Mouse (Mus musculus): ENCODE data around the gene Denr.

GRCm38 (mm10) chr5:123906146-123906975, 614 bp upstream of the Denr start:
- TF ChIP-seq CTCF (IDR thresholded peaks at IDR 0.05; ENCODE audit: low read depth, low read length): no peak
- TF ChIP-seq POLR2AphosphoS5 (IDR thresholded peaks at IDR 0.05; ENCODE audit: insufficient replicate concordance, low read depth, low read length): no peak
- no peak for TF ChIP-seq GATA1 (IDR thresholded peaks at IDR 0.05; ENCODE audit: borderline replicate concordance, low read length)
